Mouse (Mus musculus) heart, postnatal 0 days (tissue): ENCODE data around the gene Elf2.

Experiments used
- CTCF ChIP-seq: IDR thresholded peaks from 2 replicates; pipeline ENCODE4 v1.5.1; 2016; ENCODE audit warnings: antibody characterized with exemption, control low read depth, low read depth
- EP300 ChIP-seq: IDR thresholded peaks from 2 replicates; pipeline ENCODE4 v1.6.1; 2016; ENCODE audit warnings: antibody characterized with exemption, low read depth

- TF ChIP-seq CTCF (no peak), EP300 (no peak)
These were observed 16.6 kb upstream of the Elf2 start for GRCm38 (mm10) chr3:51357078-51357477.
